Mouse (Mus musculus) hindbrain, embryonic 10.5 days (tissue): ENCODE measurements around the gene Vldlr. TPM values are rescaled to one million over a fixed set of nuclear protein-coding genes. Genes with fewer than 3 reads are reported as not detected.

Experiments used
- DNase-seq: peaks from one replicate; pipeline ENCODE4 v3.0.0-alpha.2; 2017; ENCODE audit warnings: low spot score
- H3K27ac ChIP-seq: fragments of 300-500 bp; sonication (generic); 2 replicates; pipeline ENCODE4 v1.5.1; 2016; ENCODE audit warnings: mild to moderate bottlenecking, moderate library complexity
- H3K27me3 ChIP-seq: fragments of 300-500 bp; sonication (generic); 2 replicates; pipeline ENCODE4 v1.6.1; 2016; ENCODE audit warnings: mild to moderate bottlenecking; ENCODE audit not compliant: poor library complexity, insufficient read depth, severe bottlenecking
- H3K36me3 ChIP-seq: fragments of 300-500 bp; sonication (generic); 2 replicates; pipeline ENCODE4 v1.6.1; 2016; ENCODE audit warnings: mild to moderate bottlenecking, moderate library complexity
- H3K4me1 ChIP-seq: fragments of 300-500 bp; sonication (generic); replicated peaks from 2 replicates; pipeline ENCODE4 v1.6.1; 2016; ENCODE audit warnings: mild to moderate bottlenecking
- H3K4me3 ChIP-seq: fragments of 300-500 bp; sonication (generic); 2 replicates; pipeline ENCODE4 v1.5.1; 2016; ENCODE audit warnings: mild to moderate bottlenecking, moderate library complexity
- H3K9me3 ChIP-seq: fragments of 300-500 bp; sonication (generic); 2 replicates; pipeline ENCODE4 v1.6.1; 2016; ENCODE audit warnings: mild to moderate bottlenecking, moderate library complexity
- WGBS: fragments of 180-500 bp; shearing (Covaris S2); methylation state at CpG from one replicate; pipeline ENCODE4 v1.1.7; 2016; 5-methylcytosine and 5-hydroxymethylcytosine counted together
- polyA plus RNA-seq: library from polyadenylated mRNA; unstranded; fragments of >200 nt; fragmentation: Nextera tagmentation; extraction: Ambion mirVana; gene quantifications from 2 replicates; pipeline ENCODE4 v1.2.1, GENCODE M21; 2016

Gene Vldlr
- polyA plus RNA-seq, 1 experiment from 2014 or later: 6.9 TPM

DNA sequence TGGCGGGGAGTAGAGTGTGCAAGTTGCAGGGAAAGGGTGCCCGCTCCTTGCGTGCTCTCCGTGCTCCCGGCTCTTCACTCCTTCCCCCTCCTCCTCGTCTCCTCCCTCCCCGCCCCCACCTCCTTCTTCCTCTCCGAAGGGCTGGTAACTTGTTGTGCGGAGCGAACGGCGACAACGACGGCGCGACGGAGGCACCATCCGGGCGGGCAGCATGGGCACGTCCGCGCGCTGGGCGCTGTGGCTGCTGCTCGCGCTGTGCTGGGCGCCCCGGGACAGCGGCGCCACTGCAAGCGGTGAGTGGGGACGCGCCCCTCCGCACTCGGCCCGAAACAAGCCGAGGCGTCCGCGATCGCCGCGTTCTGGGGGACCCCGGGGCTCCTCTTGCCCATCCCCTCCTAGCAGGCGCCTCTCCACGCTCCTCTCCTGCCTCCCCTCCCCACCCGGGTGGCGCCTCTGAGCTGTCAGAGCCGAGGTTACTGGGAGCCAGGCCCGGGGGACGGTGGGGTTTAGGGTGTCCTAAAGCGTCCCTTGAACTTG lies 1.2 kb downstream of the Vldlr start:
- H3K9me3 ChIP-seq: no peaks in the 10 kb centered on the region
- peak overlapping the region; percentile 81 for H3K4me3 ChIP-seq
- WGBS: under 1% methylated on average over 52 of the region's 52 CpGs
- peaks cover 54% of the 10 kb centered on the region for H3K27me3 ChIP-seq
- H3K27ac ChIP-seq: peak overlapping the region; percentile 91
- peaks cover 31% of the 10 kb centered on the region for H3K4me1 ChIP-seq
- no peaks in the 10 kb centered on the region for H3K36me3 ChIP-seq
- DNase-seq: no peak

DNA sequence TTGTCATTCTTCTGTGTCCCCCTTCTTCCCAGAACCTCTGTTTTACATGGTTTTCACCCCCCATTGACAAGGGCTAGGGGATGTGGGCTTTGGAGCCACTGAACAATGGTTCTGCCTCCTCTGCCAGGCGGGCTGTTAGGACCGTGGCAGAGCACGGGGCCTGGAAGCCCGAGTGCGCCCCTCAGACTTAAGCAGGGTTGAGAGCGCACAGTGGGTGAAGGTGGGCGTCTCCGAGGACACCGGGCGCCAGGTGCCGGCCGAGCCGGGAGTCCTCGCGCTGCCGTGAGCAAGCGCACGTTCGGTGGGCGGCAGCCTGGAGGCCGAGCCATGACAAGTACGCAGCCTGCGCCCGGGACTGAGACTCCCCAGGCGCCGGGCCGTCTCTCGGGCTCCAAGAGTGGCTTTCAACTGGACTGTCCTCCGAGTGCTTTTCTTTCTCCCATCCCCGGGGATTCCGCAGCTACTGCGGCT lies 1.7 kb downstream of the Vldlr start:
- 0% methylated on average over 32 of the region's 32 CpGs for WGBS
- peak overlapping the region; percentile 91 for H3K27ac ChIP-seq
- peak overlapping the region; percentile 81 for H3K4me3 ChIP-seq
- H3K4me1 ChIP-seq: peaks cover 31% of the 10 kb centered on the region
- H3K9me3 ChIP-seq: no peaks in the 10 kb centered on the region
- peaks cover 54% of the 10 kb centered on the region for H3K27me3 ChIP-seq
- DNase-seq: peak; percentile 61
- H3K36me3 ChIP-seq: no peaks in the 10 kb centered on the region

DNA sequence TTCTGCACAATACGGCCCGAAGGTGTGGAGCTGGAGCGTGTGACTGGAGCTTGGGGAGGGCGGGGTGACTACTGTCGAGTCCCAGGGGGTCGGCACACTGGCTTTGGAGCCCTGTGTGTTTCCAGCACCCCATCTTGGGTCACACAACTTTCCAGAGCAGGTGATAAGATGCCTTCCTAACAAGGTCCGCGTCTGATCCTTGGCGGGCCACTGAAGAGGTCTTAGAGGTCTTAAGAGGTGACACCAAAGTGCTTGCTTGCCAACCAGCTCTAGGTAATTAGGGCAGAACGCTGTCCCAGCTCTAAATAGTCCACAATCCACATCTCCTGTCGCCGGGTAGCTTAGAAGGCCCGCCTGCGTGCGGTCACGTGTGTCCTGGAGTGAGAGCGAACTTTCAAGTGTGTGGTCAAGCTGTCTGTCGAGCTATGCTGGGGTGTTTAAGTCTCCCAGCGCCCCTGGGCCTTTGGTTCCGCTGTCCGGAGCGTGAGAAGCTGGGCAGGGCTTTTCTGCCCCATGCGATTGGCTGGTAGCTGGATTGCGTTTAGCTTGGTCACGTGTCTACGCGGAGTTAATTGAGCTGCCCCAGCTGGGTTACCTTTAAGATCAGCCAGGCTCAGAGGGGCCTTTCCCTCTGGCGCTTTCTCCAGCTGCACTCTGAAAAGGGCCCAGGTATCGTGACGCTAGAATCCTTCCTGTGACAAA lies 2.4 kb downstream of the Vldlr start:
- WGBS: under 1% methylated on average over 30 of the region's 30 CpGs
- H3K9me3 ChIP-seq: no peaks in the 10 kb centered on the region

DNA sequence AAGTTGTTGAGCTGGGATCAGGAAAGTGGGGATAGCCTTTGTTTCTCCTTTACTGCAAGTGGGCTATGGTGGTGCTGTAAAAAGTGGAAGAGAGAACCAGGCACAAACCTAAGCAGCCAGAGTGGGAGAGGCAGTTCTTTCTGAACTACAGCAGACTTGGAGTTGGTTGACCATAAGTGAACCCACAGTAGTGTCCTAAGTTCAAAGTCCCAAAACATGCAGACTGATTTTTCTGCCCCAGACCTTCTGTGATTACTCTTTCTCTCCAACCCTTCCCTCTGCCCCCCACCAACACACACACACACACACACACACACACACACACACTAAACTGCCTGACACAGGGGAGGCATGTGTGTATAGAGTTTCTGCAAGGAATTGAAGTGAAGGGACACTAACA lies 3.3 kb downstream of the Vldlr start:
- H3K27me3 ChIP-seq: peaks cover 44% of the 10 kb centered on the region
- no peak for DNase-seq
- peaks cover 31% of the 10 kb centered on the region for H3K4me1 ChIP-seq
- no peaks in the 10 kb centered on the region for H3K9me3 ChIP-seq
- H3K27ac ChIP-seq: no peak overlapping the region
- no peak overlapping the region for H3K4me3 ChIP-seq
- H3K36me3 ChIP-seq: no peaks in the 10 kb centered on the region

More for the DNA sequence above, 2.4 kb downstream of the Vldlr start:
- Histone ChIP-seq H3K4me1 (peaks cover 31% of the 10 kb centered on the region), H3K27ac (peak overlapping the region; percentile 91), H3K4me3 (peak overlapping the region; percentile 81), H3K27me3 (peaks cover 50% of the 10 kb centered on the region), H3K36me3 (no peaks in the 10 kb centered on the region)
- peak; percentile 71 for DNase-seq

GRCm38 (mm10) chr19:27223046-27223445 lies 6.8 kb downstream of the Vldlr start:
- H3K4me1 ChIP-seq: peaks cover 11% of the 10 kb centered on the region
- no peaks in the 10 kb centered on the region for H3K36me3 ChIP-seq
- peaks cover 16% of the 10 kb centered on the region for H3K27me3 ChIP-seq
- DNase-seq: no peak
- H3K9me3 ChIP-seq: no peaks in the 10 kb centered on the region
- H3K27ac ChIP-seq: no peak overlapping the region
- no peak overlapping the region for H3K4me3 ChIP-seq
- 72% methylated on average over 6 of the region's 6 CpGs for WGBS

DNA sequence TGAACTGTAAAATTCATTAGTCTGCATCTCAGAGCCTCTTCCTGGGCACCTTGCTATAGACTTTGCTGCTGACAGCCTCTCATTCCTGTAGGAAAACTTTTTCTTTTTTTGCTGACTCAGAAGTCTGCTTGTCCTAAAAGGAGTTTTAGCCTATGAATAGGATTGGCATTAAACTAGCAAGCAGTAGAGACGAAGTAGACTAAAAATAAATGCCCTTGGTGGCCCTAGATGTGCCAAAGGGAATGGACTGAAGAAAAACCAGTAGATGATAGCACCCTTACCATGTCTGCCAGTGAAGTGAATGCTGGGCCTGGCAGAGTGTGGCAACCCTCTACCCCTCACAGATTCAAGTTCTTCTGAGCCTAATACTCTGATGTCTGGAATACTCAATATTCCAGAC lies 8.1 kb downstream of the Vldlr start:
- Histone ChIP-seq H3K9me3 (no peaks in the 10 kb centered on the region), H3K4me3 (no peak overlapping the region), H3K36me3 (no peaks in the 10 kb centered on the region), H3K27me3 (peaks cover 11% of the 10 kb centered on the region), H3K4me1 (no peaks in the 10 kb centered on the region), H3K27ac (no peak overlapping the region)
- 67% methylated on average over 1 of the region's 1 CpGs for WGBS
- no peak for DNase-seq

DNA sequence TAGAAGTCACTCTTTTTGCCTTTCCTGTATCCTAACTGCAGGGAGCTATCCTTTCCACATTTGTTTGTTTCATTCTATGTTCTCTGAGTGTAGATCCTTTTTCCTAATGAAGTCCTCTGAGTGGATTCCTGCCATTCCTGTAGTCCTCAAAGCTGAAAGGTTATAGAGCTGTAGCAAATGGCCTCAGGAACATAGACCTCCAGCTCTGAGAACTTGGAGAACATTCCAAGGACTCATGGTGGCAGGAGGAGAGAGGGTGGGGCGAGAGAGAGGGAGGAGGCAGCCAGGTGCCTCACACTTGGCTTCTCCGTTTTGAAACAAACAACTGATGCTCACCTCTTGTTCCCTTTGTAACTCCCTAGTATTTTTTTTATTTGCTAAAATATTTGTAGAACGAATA lies 10.3 kb downstream of the Vldlr start:
- 78% methylated on average over 3 of the region's 3 CpGs for WGBS
- no peak for DNase-seq
- 0 out of 2 replicates have a peak, but pooled peaks cover 5% of the 10 kb centered on the region for H3K36me3 ChIP-seq
- no peak overlapping the region for H3K27ac ChIP-seq
- no peak overlapping the region for H3K4me3 ChIP-seq
- no peaks in the 10 kb centered on the region for H3K9me3 ChIP-seq
- no peaks in the 10 kb centered on the region for H3K4me1 ChIP-seq
- no peaks in the 10 kb centered on the region for H3K27me3 ChIP-seq

DNA sequence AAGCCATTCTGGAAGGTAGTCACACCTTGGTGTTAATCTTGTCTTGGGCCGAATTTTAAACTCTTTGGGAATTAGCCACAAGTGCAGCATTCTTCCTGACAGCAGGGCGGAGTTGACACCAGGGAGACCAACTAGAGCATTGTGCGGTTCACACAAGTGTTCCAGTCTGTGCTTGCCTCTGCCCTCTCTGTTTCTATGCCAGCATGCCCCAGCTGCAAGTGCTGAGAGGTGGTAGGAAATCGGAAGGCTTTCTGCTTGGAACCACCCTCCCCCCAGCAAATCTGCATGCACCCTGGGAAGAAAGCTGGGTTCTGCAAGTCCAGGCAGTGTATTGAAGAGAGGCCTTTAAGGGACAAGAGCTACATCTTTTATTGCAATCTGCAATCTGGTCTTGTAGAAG lies 10.8 kb downstream of the Vldlr start:
- DNase-seq: no peak
- no peaks in the 10 kb centered on the region for H3K9me3 ChIP-seq
- WGBS: 59% methylated on average over 4 of the region's 4 CpGs
- H3K36me3 ChIP-seq: 0 out of 2 replicates have a peak, but pooled peaks cover 10% of the 10 kb centered on the region
- H3K4me3 ChIP-seq: no peak overlapping the region
- H3K4me1 ChIP-seq: no peaks in the 10 kb centered on the region
- H3K27me3 ChIP-seq: no peaks in the 10 kb centered on the region
- no peak overlapping the region for H3K27ac ChIP-seq

DNA sequence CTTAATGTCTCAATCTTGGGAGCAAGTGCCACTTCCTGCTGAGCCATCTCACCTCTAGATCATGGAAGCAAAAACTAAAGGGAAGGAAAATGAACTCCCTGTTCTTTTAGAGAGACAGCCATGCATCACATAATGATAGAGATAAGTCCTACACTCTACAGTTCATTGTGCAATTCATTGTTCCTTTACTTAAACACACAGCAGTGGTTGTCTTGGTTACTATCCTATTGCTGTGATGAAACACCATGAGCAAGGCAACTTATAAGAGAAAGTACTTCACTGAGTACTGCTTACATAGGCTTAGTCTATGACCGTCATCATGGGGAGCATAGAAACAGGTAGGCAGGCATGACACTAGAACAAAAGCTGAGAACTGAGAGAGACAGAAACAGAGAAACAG lies 12.0 kb downstream of the Vldlr start:
- no peak overlapping the region for H3K27ac ChIP-seq
- H3K9me3 ChIP-seq: no peaks in the 10 kb centered on the region
- 0 out of 2 replicates have a peak, but pooled peaks cover 13% of the 10 kb centered on the region for H3K36me3 ChIP-seq
- no peak overlapping the region for H3K4me3 ChIP-seq
- WGBS: 91% methylated on average over 1 of the region's 1 CpGs
- H3K4me1 ChIP-seq: no peaks in the 10 kb centered on the region
- no peak for DNase-seq
- no peaks in the 10 kb centered on the region for H3K27me3 ChIP-seq

- WGBS: 88% methylated on average over 2 of the region's 2 CpGs
- Histone ChIP-seq H3K9me3 (no peaks in the 10 kb centered on the region), H3K4me3 (no peak overlapping the region), H3K36me3 (peaks cover 29% of the 10 kb centered on the region), H3K27ac (no peak overlapping the region), H3K4me1 (no peaks in the 10 kb centered on the region), H3K27me3 (no peaks in the 10 kb centered on the region)
- DNase-seq: no peak
Observed at GRCm38 (mm10) chr19:27233386-27233785, 17.1 kb downstream of the Vldlr start.

GRCm38 (mm10) chr19:27239913-27240312 lies 23.6 kb downstream of the Vldlr start:
- 91% methylated on average over 4 of the region's 4 CpGs for WGBS
- Histone ChIP-seq H3K4me3 (no peak overlapping the region), H3K36me3 (peaks cover 74% of the 10 kb centered on the region), H3K4me1 (no peaks in the 10 kb centered on the region), H3K27ac (no peak overlapping the region), H3K27me3 (no peaks in the 10 kb centered on the region), H3K9me3 (no peaks in the 10 kb centered on the region)
- DNase-seq: no peak

- WGBS: 91% methylated on average over 4 of the region's 4 CpGs
- Histone ChIP-seq H3K4me1 (no peaks in the 10 kb centered on the region), H3K36me3 (peaks cover 94% of the 10 kb centered on the region), H3K4me3 (no peak overlapping the region), H3K27me3 (no peaks in the 10 kb centered on the region), H3K9me3 (no peaks in the 10 kb centered on the region), H3K27ac (no peak overlapping the region)
- DNase-seq: no peak
Observed at GRCm38 (mm10) chr19:27243527-27243926, 27.2 kb downstream of the Vldlr start.

DNA sequence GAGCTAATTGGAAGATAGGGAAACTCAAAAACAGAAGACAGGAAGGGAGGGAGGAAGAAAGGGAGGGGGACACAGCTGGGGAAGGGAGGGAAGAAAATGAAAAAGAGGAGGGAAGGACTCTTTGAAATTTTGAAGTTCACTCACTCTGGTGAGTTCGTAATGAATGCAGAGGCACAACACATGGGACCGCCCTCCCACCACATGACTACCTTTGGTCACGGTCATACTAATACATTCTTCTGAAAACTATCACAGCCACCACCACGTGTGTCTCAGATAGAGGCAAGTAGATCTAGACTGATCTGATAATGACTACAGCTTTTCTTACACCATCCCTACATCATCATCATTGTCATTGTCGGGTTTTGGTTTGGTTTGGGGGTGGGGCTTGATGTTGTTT lies 38.5 kb downstream of the Vldlr start:
- H3K4me3 ChIP-seq: no peak overlapping the region
- H3K27me3 ChIP-seq: no peaks in the 10 kb centered on the region
- no peak overlapping the region for H3K27ac ChIP-seq
- 0 out of 2 replicates have a peak, but pooled peaks cover 2% of the 10 kb centered on the region for H3K36me3 ChIP-seq
- WGBS: 87% methylated on average over 5 of the region's 5 CpGs
- DNase-seq: no peak
- no peaks in the 10 kb centered on the region for H3K9me3 ChIP-seq
- 0 out of 2 replicates have a peak, but pooled peaks cover 3% of the 10 kb centered on the region for H3K4me1 ChIP-seq
